Mouse (Mus musculus) megakaryocyte, embryonic 14.5 days (primary cell): ENCODE data around the gene Cbarp.

Experiments used
- FLI1 ChIP-seq: IDR thresholded peaks from 2 replicates; pipeline ENCODE4 v1.6.1; 2012; ENCODE audit warnings: low read length, inconsistent platforms, mixed read lengths
- GATA1 ChIP-seq: IDR thresholded peaks from 3 replicates; pipeline ENCODE4 v1.6.1; 2012; ENCODE audit warnings: mixed read lengths, low read length, inconsistent platforms, borderline replicate concordance

DNA sequence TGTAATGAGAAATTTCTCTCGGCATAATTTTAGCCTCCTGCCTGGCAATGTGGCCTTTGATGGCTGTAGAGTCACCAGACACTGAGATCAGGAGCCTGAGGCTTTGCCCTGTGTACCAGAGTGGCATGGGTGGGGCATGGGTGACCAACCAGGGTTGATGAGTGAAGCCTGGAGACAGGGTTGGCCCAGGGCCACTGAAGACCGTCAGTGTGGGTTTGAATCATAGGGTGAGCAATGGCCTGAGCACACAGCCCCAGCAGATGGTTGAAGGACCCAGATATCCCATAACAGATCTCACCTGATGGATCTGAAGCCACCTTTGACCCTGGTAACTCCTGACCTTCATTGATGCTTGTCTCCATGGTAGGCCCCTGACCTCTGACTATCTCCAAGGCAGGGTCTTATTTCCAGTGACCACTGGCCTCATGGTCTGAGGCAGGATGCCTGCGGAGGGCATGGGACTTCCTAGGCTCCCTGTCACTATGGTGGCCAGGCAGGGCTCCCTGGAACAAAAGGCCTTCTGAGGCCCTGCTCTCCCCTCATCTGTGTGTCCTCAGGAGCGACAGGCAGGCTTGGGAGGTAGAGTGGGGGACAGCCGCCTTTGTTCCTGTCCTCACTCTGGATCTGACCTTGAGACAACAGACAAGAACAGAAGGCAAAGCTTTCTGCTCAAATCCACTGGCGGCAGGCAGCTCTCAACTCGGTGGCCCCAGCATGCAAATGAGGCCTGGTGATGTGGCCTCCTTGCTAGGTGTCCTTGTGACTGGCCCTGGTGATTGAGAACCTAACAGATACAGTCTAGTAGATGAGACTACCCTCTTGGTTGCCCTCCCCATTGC lies 37.0 kb upstream of the Cbarp start:
- no peak for TF ChIP-seq GATA1
- TF ChIP-seq FLI1, result no peak
